Mouse (Mus musculus) stomach, postnatal 0 days (tissue): ENCODE measurements at regions not wholly inside any gene's neighbourhood (a gene's known extent, or its start where the extent isn't known, plus 50 kb on each side); places are given as distances from the start of the nearest gene placed in this dataset.

Experiments
- CTCF ChIP-seq: IDR thresholded peaks from 2 replicates; pipeline ENCODE4 v1.5.1; 2016; ENCODE audit warnings: antibody characterized with exemption, low read depth, mild to moderate bottlenecking, moderate library complexity
- EP300 ChIP-seq: optimal IDR thresholded peaks from 2 replicates; pipeline ENCODE3; 2016; ENCODE audit warnings: antibody characterized with exemption

DNA sequence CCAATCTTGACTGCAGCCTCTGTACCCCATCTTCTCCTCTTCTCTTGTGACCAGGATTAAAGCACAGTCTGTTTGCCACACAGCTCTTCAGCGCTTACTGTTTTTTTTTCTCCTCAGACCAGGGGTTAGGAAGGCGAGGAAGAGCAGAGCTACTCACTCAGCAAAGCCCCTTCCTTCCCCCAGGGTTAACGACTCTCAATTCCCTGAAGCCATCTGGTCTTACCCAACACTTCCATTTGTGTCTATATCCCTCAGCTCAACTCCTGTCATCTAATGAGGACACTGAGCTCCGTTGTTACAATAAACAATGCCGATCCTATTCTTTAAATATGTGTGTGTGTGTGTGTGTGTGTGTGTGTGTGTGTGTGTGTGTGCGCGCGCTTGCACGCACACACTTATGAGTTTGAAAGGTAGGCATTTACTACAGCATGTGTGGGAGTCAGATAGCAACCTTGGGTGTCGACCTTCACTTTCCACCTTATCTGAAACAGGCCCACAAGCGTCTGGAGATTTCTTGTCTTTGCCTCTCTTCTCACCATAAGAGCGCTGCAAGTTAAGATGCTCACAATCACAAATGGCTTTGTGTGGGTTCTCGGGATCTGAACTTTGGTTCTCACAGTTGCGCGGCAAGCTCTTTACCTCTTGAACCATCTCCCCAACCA is 79.3 kb upstream of the Six2 start:
- TF ChIP-seq CTCF = no peak
- no peak for TF ChIP-seq EP300
